Mouse (Mus musculus): ENCODE results near the gene Coro2b.

DNA sequence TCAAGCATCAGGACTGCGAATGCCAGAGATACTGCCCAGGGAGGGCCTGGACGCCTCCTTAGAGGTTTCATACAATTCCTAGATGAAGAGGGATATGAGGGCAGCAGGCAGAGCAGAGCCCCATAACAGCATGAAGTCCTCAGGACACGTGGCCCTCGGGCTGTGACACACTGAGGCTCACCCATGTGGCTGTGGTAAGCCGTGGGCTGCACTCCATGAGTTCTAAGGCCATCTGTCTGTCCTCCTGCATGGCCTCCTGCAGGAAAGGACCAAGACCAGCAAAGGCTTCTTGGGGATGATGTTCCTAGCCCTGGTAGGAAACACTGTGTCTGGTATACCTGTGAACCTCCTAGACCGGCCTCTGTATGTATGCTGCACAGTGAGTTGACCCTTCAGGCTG, 86.5 kb downstream of the Coro2b start:
- TF ChIP-seq EP300 (IDR thresholded peaks at IDR 0.05; ENCODE audit: low read depth) (no peak), CTCF (IDR thresholded peaks at IDR 0.05; ENCODE audit: low read depth) (no peak)

Data from liver, embryonic 14.5 days (tissue).